Mouse (Mus musculus) embryonic fibroblast, embryonic 13.5 days (primary cell): ENCODE measurements around the gene Kalrn.

Experiments
- CTCF ChIP-seq: IDR thresholded peaks from 2 replicates; pipeline ENCODE4 v1.5.1; 2011; ENCODE audit warnings: mild to moderate bottlenecking, control low read depth, low read length, moderate library complexity, borderline replicate concordance; ENCODE audit not compliant: insufficient read depth
- POLR2A ChIP-seq: IDR thresholded peaks from 2 replicates; pipeline ENCODE4 v1.6.1; 2011; ENCODE audit warnings: low read depth, mild to moderate bottlenecking, control low read depth, low read length, moderate library complexity

DNA sequence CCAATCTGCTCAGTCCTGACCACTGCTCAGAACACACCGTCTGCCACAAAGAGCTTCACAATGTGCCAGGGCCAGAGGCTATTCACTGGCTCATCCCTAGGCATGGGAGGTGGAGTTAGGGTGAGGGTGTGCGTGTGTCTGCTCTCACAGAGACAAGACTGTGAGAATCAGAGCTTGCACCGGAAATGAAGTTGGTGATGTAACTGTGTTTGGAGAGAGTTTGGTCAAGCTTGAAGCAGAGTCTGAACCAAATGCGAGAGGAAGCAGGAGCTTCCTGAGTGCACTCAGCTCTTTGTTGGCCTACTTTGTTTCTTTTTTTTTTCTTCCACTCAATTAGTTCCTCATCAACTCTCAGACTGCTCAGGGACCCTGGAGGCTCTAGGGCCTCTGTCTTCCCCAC, 325.1 kb downstream of the Kalrn start:
- TF ChIP-seq CTCF = no peak
- TF ChIP-seq POLR2A = no peak
